Mouse (Mus musculus): ENCODE results near the gene Metap2. TPM values are rescaled to one million over a fixed set of nuclear protein-coding genes. Genes with fewer than 3 reads are reported as not detected.

The Metap2 gene
- polyA plus RNA-seq, 1 experiment from 2014 or later: 126 TPM

DNA sequence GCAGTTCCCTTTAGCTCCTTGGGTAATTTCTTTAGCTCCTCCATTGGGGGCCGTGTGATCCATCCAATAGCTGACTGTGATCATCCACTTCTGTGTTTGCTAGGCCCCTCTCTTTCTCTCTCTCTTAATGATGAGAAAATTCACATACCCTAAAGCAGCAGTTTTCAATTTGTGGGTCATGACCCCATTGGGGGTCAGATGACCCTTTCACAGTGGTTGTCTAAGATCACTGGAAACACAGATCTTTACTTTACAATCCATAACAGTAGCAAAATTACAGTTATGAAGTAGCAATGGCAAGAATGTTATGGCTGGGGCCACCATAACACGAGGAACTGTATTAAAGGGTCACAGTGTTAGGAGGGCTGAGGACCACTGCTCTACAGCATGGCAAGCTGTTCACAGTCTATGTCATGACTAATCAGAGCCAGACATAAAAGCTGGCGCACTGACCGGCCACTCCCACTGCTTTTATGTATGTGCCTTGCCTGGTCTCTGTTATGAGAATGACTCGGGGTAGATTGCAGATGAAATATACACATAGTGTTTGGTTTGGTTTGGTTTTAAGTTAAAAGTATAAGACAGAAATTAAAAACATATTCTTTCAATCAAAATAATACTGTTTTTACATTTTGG is 13.0 kb upstream of the Metap2 start:
- no peaks in the 10 kb centered on the region for H3K4me1 ChIP-seq (replicated peaks; ENCODE audit: control insufficient read depth, insufficient read depth)
- H3K9me3 ChIP-seq (ENCODE audit: control insufficient read depth, low read length): no peaks in the 10 kb centered on the region
- H3K36me3 ChIP-seq (ENCODE audit: control insufficient read depth, insufficient read depth, low read length): no peaks in the 10 kb centered on the region
- no peaks in the 10 kb centered on the region for H3K27me3 ChIP-seq (ENCODE audit: control insufficient read depth, insufficient read depth, low read length)
- no peak overlapping the region for H3K4me3 ChIP-seq (ENCODE audit: low read depth, low read length)
- 69% methylated on average over 5 of the region's 5 CpGs for WGBS
- H3K4me2 ChIP-seq (replicated peaks; ENCODE audit: low read depth): no peak overlapping the region
- no peak overlapping the region for H3K9ac ChIP-seq (ENCODE audit: low read length)
- ATAC-seq (ENCODE audit: low FRiP score, low TSS enrichment): no peak
- no peak for TF ChIP-seq CTCF (IDR thresholded peaks at IDR 0.05; ENCODE audit: low read depth)
- TF ChIP-seq EP300 (optimal IDR thresholded peaks at IDR 0.05): no peak
- no peak for DNase-seq (ENCODE audit: low spot score)
- no peak overlapping the region for H3K27ac ChIP-seq (replicated peaks)

GRCm38 (mm10) chr10:93909015-93909414 is 12.1 kb upstream of the Metap2 start:
- H3K4me2 ChIP-seq (replicated peaks; ENCODE audit: low read depth): no peak overlapping the region
- TF ChIP-seq CTCF (IDR thresholded peaks at IDR 0.05; ENCODE audit: low read depth): no peak
- no peak for TF ChIP-seq EP300 (optimal IDR thresholded peaks at IDR 0.05)
- H3K36me3 ChIP-seq (ENCODE audit: control insufficient read depth, insufficient read depth, low read length): no peaks in the 10 kb centered on the region
- ATAC-seq (ENCODE audit: low FRiP score, low TSS enrichment) (peak; percentile 49; the same call in 1 of the 2 replicates), DNase-seq (ENCODE audit: low spot score) (no peak)
- H3K27ac ChIP-seq (replicated peaks): no peak overlapping the region
- H3K27me3 ChIP-seq (ENCODE audit: control insufficient read depth, insufficient read depth, low read length): no peaks in the 10 kb centered on the region
- H3K9ac ChIP-seq (ENCODE audit: low read length): no peak overlapping the region
- H3K9me3 ChIP-seq (ENCODE audit: control insufficient read depth, low read length): no peaks in the 10 kb centered on the region
- no peak overlapping the region for H3K4me3 ChIP-seq (ENCODE audit: low read depth, low read length)
- H3K4me1 ChIP-seq (replicated peaks; ENCODE audit: control insufficient read depth, insufficient read depth): no peaks in the 10 kb centered on the region
- 67% methylated on average over 1 of the region's 1 CpGs for WGBS

DNA sequence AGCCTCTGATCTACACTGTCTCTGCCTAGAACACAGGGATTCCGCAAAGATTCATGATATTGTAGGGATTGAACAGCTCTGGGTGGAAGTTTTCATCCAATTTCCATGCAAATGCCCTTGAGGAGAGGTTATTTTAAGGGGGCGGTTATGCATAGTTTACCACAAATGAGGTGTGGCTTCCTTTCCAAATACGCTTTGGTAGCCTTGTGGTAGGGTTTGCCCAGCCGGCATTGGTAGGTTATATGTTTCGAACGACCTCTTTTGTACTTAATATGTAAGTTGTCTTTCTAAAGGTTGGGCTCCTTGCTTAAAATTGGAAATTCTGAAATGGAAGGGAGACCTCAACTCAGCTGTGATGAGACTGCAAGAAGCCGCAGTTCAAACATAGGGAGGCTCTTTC is 11.6 kb upstream of the Metap2 start:
- H3K36me3 ChIP-seq (ENCODE audit: control insufficient read depth, insufficient read depth, low read length): no peaks in the 10 kb centered on the region
- TF ChIP-seq CTCF (IDR thresholded peaks at IDR 0.05; ENCODE audit: low read depth) (no peak), EP300 (optimal IDR thresholded peaks at IDR 0.05) (no peak)
- H3K27me3 ChIP-seq (ENCODE audit: control insufficient read depth, insufficient read depth, low read length): no peaks in the 10 kb centered on the region
- no peaks in the 10 kb centered on the region for H3K4me1 ChIP-seq (replicated peaks; ENCODE audit: control insufficient read depth, insufficient read depth)
- ATAC-seq (ENCODE audit: low FRiP score, low TSS enrichment) (no peak), DNase-seq (ENCODE audit: low spot score) (no peak)
- WGBS: 89% methylated on average over 7 of the region's 7 CpGs
- no peaks in the 10 kb centered on the region for H3K9me3 ChIP-seq (ENCODE audit: control insufficient read depth, low read length)
- no peak overlapping the region for H3K27ac ChIP-seq (replicated peaks)
- H3K9ac ChIP-seq (ENCODE audit: low read length): no peak overlapping the region
- H3K4me3 ChIP-seq (ENCODE audit: low read depth, low read length): no peak overlapping the region
- no peak overlapping the region for H3K4me2 ChIP-seq (replicated peaks; ENCODE audit: low read depth)

GRCm38 (mm10) chr10:93907376-93907775 is 10.5 kb upstream of the Metap2 start:
- no peak for DNase-seq (ENCODE audit: low spot score)
- WGBS: 62% methylated on average over 10 of the region's 10 CpGs
- Histone ChIP-seq H3K9me3 (ENCODE audit: control insufficient read depth, low read length) (no peaks in the 10 kb centered on the region), H3K4me2 (replicated peaks; ENCODE audit: low read depth) (no peak overlapping the region), H3K4me1 (replicated peaks; ENCODE audit: control insufficient read depth, insufficient read depth) (no peaks in the 10 kb centered on the region), H3K9ac (ENCODE audit: low read length) (no peak overlapping the region), H3K27ac (replicated peaks) (no peak overlapping the region), H3K27me3 (ENCODE audit: control insufficient read depth, insufficient read depth, low read length) (no peaks in the 10 kb centered on the region), H3K36me3 (ENCODE audit: control insufficient read depth, insufficient read depth, low read length) (no peaks in the 10 kb centered on the region), H3K4me3 (ENCODE audit: low read depth, low read length) (no peak overlapping the region)
- no peak for TF ChIP-seq EP300 (optimal IDR thresholded peaks at IDR 0.05)
- no peak for TF ChIP-seq CTCF (IDR thresholded peaks at IDR 0.05; ENCODE audit: low read depth)
- no peak for ATAC-seq (ENCODE audit: low FRiP score, low TSS enrichment)

DNA sequence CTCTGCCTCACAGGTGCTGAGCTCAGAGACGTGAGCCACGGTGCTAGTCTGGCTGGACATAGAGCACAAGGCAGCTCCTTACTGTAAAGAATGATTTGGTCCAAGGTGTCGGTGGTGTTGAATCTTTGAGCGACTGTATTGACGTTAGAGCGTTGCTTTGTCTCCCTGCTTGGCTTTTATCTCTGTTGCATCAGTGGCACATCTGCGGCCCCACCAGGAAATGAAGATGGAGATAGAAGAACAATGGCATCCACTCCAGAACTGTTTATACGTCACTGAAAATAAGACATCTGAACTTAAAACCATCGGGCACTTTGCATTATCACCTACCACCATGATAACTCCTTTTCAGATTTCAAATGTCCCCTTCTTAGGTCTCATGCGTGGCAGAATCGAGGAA is 3.0 kb upstream of the Metap2 start:
- no peak overlapping the region for H3K9ac ChIP-seq (ENCODE audit: low read length)
- WGBS: 77% methylated on average over 11 of the region's 11 CpGs
- ATAC-seq (ENCODE audit: low FRiP score, low TSS enrichment): no peak
- no peak for DNase-seq (ENCODE audit: low spot score)
- no peaks in the 10 kb centered on the region for H3K36me3 ChIP-seq (ENCODE audit: control insufficient read depth, insufficient read depth, low read length)
- H3K27me3 ChIP-seq (ENCODE audit: control insufficient read depth, insufficient read depth, low read length): no peaks in the 10 kb centered on the region
- TF ChIP-seq CTCF (IDR thresholded peaks at IDR 0.05; ENCODE audit: low read depth): no peak
- TF ChIP-seq EP300 (optimal IDR thresholded peaks at IDR 0.05): no peak
- no peaks in the 10 kb centered on the region for H3K4me1 ChIP-seq (replicated peaks; ENCODE audit: control insufficient read depth, insufficient read depth)
- H3K9me3 ChIP-seq (ENCODE audit: control insufficient read depth, low read length): no peaks in the 10 kb centered on the region
- H3K4me3 ChIP-seq (ENCODE audit: low read depth, low read length): no peak overlapping the region
- H3K4me2 ChIP-seq (replicated peaks; ENCODE audit: low read depth): no peak overlapping the region
- H3K27ac ChIP-seq (replicated peaks): no peak overlapping the region

GRCm38 (mm10) chr10:93899303-93899702 is 2.4 kb upstream of the Metap2 start:
- WGBS: 35% methylated on average over 2 of the region's 2 CpGs
- Histone ChIP-seq H3K4me1 (replicated peaks; ENCODE audit: control insufficient read depth, insufficient read depth) (no peaks in the 10 kb centered on the region), H3K9me3 (ENCODE audit: control insufficient read depth, low read length) (no peaks in the 10 kb centered on the region), H3K4me3 (ENCODE audit: low read depth, low read length) (no peak overlapping the region), H3K4me2 (replicated peaks; ENCODE audit: low read depth) (no peak overlapping the region), H3K27me3 (ENCODE audit: control insufficient read depth, insufficient read depth, low read length) (no peaks in the 10 kb centered on the region), H3K27ac (replicated peaks) (no peak overlapping the region), H3K36me3 (ENCODE audit: control insufficient read depth, insufficient read depth, low read length) (no peaks in the 10 kb centered on the region), H3K9ac (ENCODE audit: low read length) (no peak overlapping the region)
- DNase-seq (ENCODE audit: low spot score): no peak
- ATAC-seq (ENCODE audit: low FRiP score, low TSS enrichment): no peak
- TF ChIP-seq EP300 (optimal IDR thresholded peaks at IDR 0.05): no peak

All from stomach, postnatal 0 days (tissue).